Mouse (Mus musculus) heart, adult 2 months (tissue): ENCODE measurements around the gene Ezr.
"Not testable (repeated sequence)": the region's sequence is repeated elsewhere in the genome, so short reads cannot be mapped to it uniquely, and the experiment has no call there.

Experiments used
- CTCF ChIP-seq: fragments of 200-600 bp; IDR thresholded peaks from 2 replicates; pipeline ENCODE4 v1.8.1; 2022; ENCODE audit warnings: antibody characterized with exemption, mild to moderate bottlenecking, moderate library complexity
- POLR2A ChIP-seq: fragments of 200-500 bp; IDR thresholded peaks from 2 replicates; pipeline ENCODE4 v1.6.1; 2011; ENCODE audit warnings: mild to moderate bottlenecking, low read depth, low read length, control low read depth; ENCODE audit not compliant: insufficient read depth

- not testable (repeated sequence) for TF ChIP-seq POLR2A, CTCF
Measured at GRCm38 (mm10) chr17:6689344-6689743, 93.2 kb downstream of the Ezr start.
